ENCODE assay signal across 28 mouse cellular contexts in the genomic region with DNA sequence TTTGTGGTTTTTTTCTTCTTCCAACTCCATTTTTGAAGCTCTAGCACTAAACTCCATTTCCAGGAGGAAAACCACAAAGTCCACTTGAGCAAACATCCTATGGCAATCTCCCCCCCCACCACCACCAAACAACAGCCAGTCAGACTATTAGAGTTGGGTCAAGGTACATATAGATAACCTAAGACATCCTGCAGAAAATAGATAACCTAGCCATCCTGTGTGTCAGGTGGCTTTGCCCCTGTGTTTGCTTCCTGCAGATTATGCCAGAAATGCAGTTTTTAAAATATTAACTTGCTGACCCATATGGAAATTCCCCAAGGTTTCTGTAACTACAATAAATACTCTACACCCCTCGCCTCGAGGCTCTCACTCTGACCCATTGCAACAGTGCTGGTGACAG. TPM values are rescaled to one million over a fixed set of nuclear protein-coding genes. Genes with fewer than 3 reads are reported as not detected.
A peak's percentile ranks its signal among the peaks of the same experiment; 100 is the strongest.
DNase-seq lines count a peak whose midpoint lies in the region; ATAC-seq and TF ChIP-seq lines count a peak whose summit lies in the region.
"Had no signal": no experiment of that assay in that cellular context is flagged by ENCODE, and none has a peak within 500 bp of the region (broad histone marks: within the 10 kb centered on the region; RNA-seq: fewer than 3 reads in every experiment).

No protein-coding gene starts in this region.

- no peak for DNase-seq in MEL (ENCODE audit: low read depth, low spot score)
- no peak for DNase-seq in liver, embryonic 13.5 days
- DNase-seq in forebrain, postnatal 0 days, result no peak
- no peak for DNase-seq in cerebellum, adult 11-12 months
- no peak for DNase-seq in left cerebral cortex, postnatal 25 days (ENCODE audit: low spot score in 2 of 2)
- DNase-seq in spleen, postnatal 4 days (ENCODE audit: low spot score in 2 of 2), result no peak
- DNase-seq: adrenal gland, adult 2 months; cerebellum, adult 11 months; cerebellum, postnatal 10 days; gastrocnemius, postnatal 10 days; heart, postnatal 14 days; kidney, postnatal 14 days; lung, adult 2 months; lung, postnatal 14 days; thymus, postnatal 14 days had no signal

- H3K4me1 ChIP-seq in MEL (ENCODE audit: control insufficient read depth in 1 of 2, insufficient read depth in 2 of 2, low read length in 2 of 2), result no peaks in the 10 kb centered on the region; a peak in 1 of 4 replicates
- no peaks in the 10 kb centered on the region for H3K4me1 ChIP-seq in intestine, embryonic 16.5 days (ENCODE audit: control insufficient read depth, insufficient read depth, low read length)
- H3K4me1 ChIP-seq in liver, embryonic 13.5 days (replicated peaks), result peaks cover 28% of the 10 kb centered on the region
- H3K4me1 ChIP-seq in forebrain, postnatal 0 days (ENCODE audit: insufficient read depth), result no peaks in the 10 kb centered on the region
- H3K4me1 ChIP-seq: embryonic facial prominence, embryonic 10.5 days; embryonic facial prominence, embryonic 15.5 days; forebrain, embryonic 12.5 days; limb, embryonic 13.5 days; midbrain, embryonic 13.5 days; neural tube, embryonic 13.5 days had no signal

- H3K9me3 ChIP-seq in MEL (replicated peaks; ENCODE audit: insufficient read depth, low read length), result no peaks in the 10 kb centered on the region
- H3K9me3 ChIP-seq in intestine, embryonic 16.5 days (ENCODE audit: control insufficient read depth, low read length), result no peaks in the 10 kb centered on the region
- no peaks in the 10 kb centered on the region for H3K9me3 ChIP-seq in liver, embryonic 13.5 days (replicated peaks)
- no peaks in the 10 kb centered on the region for H3K9me3 ChIP-seq in forebrain, postnatal 0 days (ENCODE audit: low read length)
- H3K9me3 ChIP-seq: embryonic facial prominence, embryonic 10.5 days; embryonic facial prominence, embryonic 15.5 days; forebrain, embryonic 12.5 days; limb, embryonic 13.5 days; midbrain, embryonic 13.5 days; neural tube, embryonic 13.5 days had no signal

- intact Hi-C loops in left cerebral cortex, postnatal 25 days (cut with DNase I), result no loop called here

- TF ChIP-seq RAD21 in MEL (IDR thresholded peaks at IDR 0.05; ENCODE audit: low read depth, low read length), result no peak

- peaks cover 15 to 19% of the 10 kb centered on the region in 2 experiments for H3K27me3 ChIP-seq in MEL (ENCODE audit: control insufficient read depth in 1 of 2, insufficient read depth in 2 of 2, low read length in 2 of 2)
- H3K27me3 ChIP-seq in intestine, embryonic 16.5 days (replicated peaks; ENCODE audit: control insufficient read depth, insufficient read depth, low read length), result no peaks in the 10 kb centered on the region
- H3K27me3 ChIP-seq in liver, embryonic 13.5 days, result no peaks in the 10 kb centered on the region
- H3K27me3 ChIP-seq in forebrain, postnatal 0 days (ENCODE audit: insufficient read depth, low read length), result no peaks in the 10 kb centered on the region
- H3K27me3 ChIP-seq: embryonic facial prominence, embryonic 15.5 days; forebrain, embryonic 12.5 days; limb, embryonic 13.5 days; midbrain, embryonic 13.5 days; neural tube, embryonic 13.5 days had no signal

- no peak for TF ChIP-seq POLR2A in MEL (IDR thresholded peaks at IDR 0.05; ENCODE audit: control insufficient read depth in 1 of 2, insufficient read depth in 1 of 2, low read depth in 1 of 2, low read length in 2 of 2, poor library complexity in 1 of 2)

- no peak overlapping the region for H3K27ac ChIP-seq in MEL (ENCODE audit: control insufficient read depth, low read depth, low read length)
- no peak overlapping the region; the same call in 1 of the 2 replicates for H3K27ac ChIP-seq in intestine, embryonic 16.5 days (ENCODE audit: low read length)
- peak overlapping the region; percentile 47; the same call in 1 of the 2 replicates for H3K27ac ChIP-seq in liver, embryonic 13.5 days
- peak overlapping the region; percentile 27 for H3K27ac ChIP-seq in macrophage
- H3K27ac ChIP-seq in forebrain, postnatal 0 days (ENCODE audit: low read depth, low read length), result no peak overlapping the region
- H3K27ac ChIP-seq: embryonic facial prominence, embryonic 10.5 days; embryonic facial prominence, embryonic 15.5 days; forebrain, embryonic 12.5 days; left cerebral cortex, adult 2 months; limb, embryonic 13.5 days; midbrain, embryonic 13.5 days; neural tube, embryonic 13.5 days had no signal

- TF ChIP-seq EP300 in MEL (IDR thresholded peaks at IDR 0.05; ENCODE audit: low read depth in 1 of 2, low read length in 2 of 2), result no peak

- WGBS in intestine, embryonic 16.5 days, result 41% methylated on average over 2 of the region's 2 CpGs
- WGBS in liver, embryonic 13.5 days (ENCODE audit: insufficient replicate concordance), result 9% methylated on average over 2 of the region's 2 CpGs
- WGBS in macrophage (ENCODE audit: missing documents), result 41% methylated on average over 2 of the region's 2 CpGs
- WGBS in forebrain, postnatal 0 days, result 85% methylated on average over 2 of the region's 2 CpGs

- no peak for TF ChIP-seq CTCF in MEL (IDR thresholded peaks at IDR 0.05 in 2 of 3, conservative IDR thresholded peaks at IDR 0.05 in 1 of 3; ENCODE audit: control insufficient read depth in 1 of 3, insufficient read depth in 1 of 3, low read depth in 2 of 3, low read length in 3 of 3, poor library complexity in 1 of 3, severe bottlenecking in 1 of 3)
- no peak for TF ChIP-seq CTCF in forebrain, postnatal 0 days (IDR thresholded peaks at IDR 0.05; ENCODE audit: low read depth)

- H3K9ac ChIP-seq in MEL (ENCODE audit: control insufficient read depth, low read depth, low read length, poor library complexity, severe bottlenecking), result no peak overlapping the region
- no peak overlapping the region for H3K9ac ChIP-seq in intestine, embryonic 16.5 days (ENCODE audit: low read depth, low read length)
- H3K9ac ChIP-seq in liver, embryonic 13.5 days, result no peak overlapping the region
- H3K9ac ChIP-seq in forebrain, postnatal 0 days, result no peak overlapping the region
- H3K9ac ChIP-seq: embryonic facial prominence, embryonic 15.5 days; forebrain, embryonic 12.5 days; limb, embryonic 13.5 days; midbrain, embryonic 13.5 days; neural tube, embryonic 13.5 days had no signal

- H3K36me3 ChIP-seq in MEL (ENCODE audit: control insufficient read depth in 1 of 2, insufficient read depth in 2 of 2, low read length in 2 of 2) (no peaks in the 10 kb centered on the region), macrophage (ENCODE audit: inconsistent target) (no peaks in the 10 kb centered on the region)
- no peaks in the 10 kb centered on the region for H3K36me3 ChIP-seq in intestine, embryonic 16.5 days (ENCODE audit: control insufficient read depth, insufficient read depth, low read length)
- H3K36me3 ChIP-seq in liver, embryonic 13.5 days, result no peaks in the 10 kb centered on the region
- no peaks in the 10 kb centered on the region for H3K36me3 ChIP-seq in forebrain, postnatal 0 days (ENCODE audit: insufficient read depth)
- H3K36me3 ChIP-seq: embryonic facial prominence, embryonic 10.5 days; embryonic facial prominence, embryonic 15.5 days; forebrain, embryonic 12.5 days; limb, embryonic 13.5 days; midbrain, embryonic 13.5 days; neural tube, embryonic 13.5 days had no signal

- ATAC-seq in intestine, embryonic 16.5 days, result peak; percentile 86
- peak; percentile 73 for ATAC-seq in liver, embryonic 13.5 days (ENCODE audit: low read depth)
- no peak for ATAC-seq in forebrain, postnatal 0 days
- ATAC-seq: CD4-positive, CD25-positive, alpha-beta regulatory T cell, adult 4 months; hindbrain, embryonic 16.5 days; midbrain, embryonic 13.5 days had no signal

- no peaks in the 10 kb centered on the region for H3K79me2 ChIP-seq in MEL (ENCODE audit: control insufficient read depth, insufficient read depth, low read length, poor library complexity)
- H3K79me2 ChIP-seq in macrophage (ENCODE audit: inconsistent target), result no peaks in the 10 kb centered on the region

- no peak overlapping the region for H3K4me3 ChIP-seq in MEL (ENCODE audit: control insufficient read depth in 1 of 2, insufficient read depth in 1 of 2, low read depth in 2 of 2, low read length in 2 of 2)
- no peak overlapping the region for H3K4me3 ChIP-seq in intestine, embryonic 16.5 days (ENCODE audit: low read length)
- H3K4me3 ChIP-seq in liver, embryonic 13.5 days (replicated peaks), result no peak overlapping the region
- H3K4me3 ChIP-seq in macrophage (ENCODE audit: inconsistent target), result no peak overlapping the region
- no peak overlapping the region for H3K4me3 ChIP-seq in forebrain, postnatal 0 days (ENCODE audit: low read depth, low read length)
- H3K4me3 ChIP-seq: embryonic facial prominence, embryonic 10.5 days; embryonic facial prominence, embryonic 15.5 days; forebrain, embryonic 12.5 days; left cerebral cortex, adult 2 months; limb, embryonic 13.5 days; megakaryocyte, embryonic 14.5 days; midbrain, embryonic 13.5 days; neural tube, embryonic 13.5 days had no signal

- H3K4me2 ChIP-seq in intestine, embryonic 16.5 days (ENCODE audit: low read depth, low read length), result no peak overlapping the region
- H3K4me2 ChIP-seq in liver, embryonic 13.5 days, result no peak overlapping the region
- no peak overlapping the region for H3K4me2 ChIP-seq in forebrain, postnatal 0 days (ENCODE audit: low read depth)
- H3K4me2 ChIP-seq: embryonic facial prominence, embryonic 15.5 days; forebrain, embryonic 12.5 days; limb, embryonic 13.5 days; midbrain, embryonic 13.5 days; neural tube, embryonic 13.5 days had no signal

RNA-seq across cellular contexts. Expression of a gene that starts 40.1 kb away (rescaled TPM):
- total RNA-seq in MEL (2012; rRNA removed), result 60.2 and 84.1 TPM in 2 replicates
- 10 to 100 TPM in 1 of 2 experiments, not detected in 1; 78.6 TPM for polyA plus RNA-seq in MEL (2012; ENCODE audit: insufficient read depth in 1 of 2, insufficient read length in 2 of 2, low read depth in 1 of 2, low replicate concordance in 2 of 2, missing spikeins in 1 of 2)
- 41.2 and 49.5 TPM in 2 replicates for polyA plus RNA-seq in intestine, embryonic 16.5 days (2015; fragmentation: Nextera tagmentation; extraction: Ambion mirVana)
- 43.9 and 44.1 TPM in 2 replicates for polyA plus RNA-seq in liver, embryonic 13.5 days (2015; fragmentation: Nextera tagmentation; extraction: Ambion mirVana)
- total RNA-seq in macrophage (2018; cell fraction: chromatin; rRNA removed), result 10 to 100 TPM in 20 of 26 experiments, 1 to 10 TPM in 6; 3.3 to 71.0 (median 25.1) TPM
- 1 to 10 TPM; 1.9 to 7.4 (median 4.5) TPM for total RNA-seq in macrophage (2018; cell fraction: cytosol; rRNA removed)
- 10 to 100 TPM in 13 of 26 experiments, 1 to 10 TPM in 13; 2.3 to 56.6 (median 9.9) TPM for total RNA-seq in macrophage (2018; cell fraction: nucleus; rRNA removed)
- 4.0 to 12.0 TPM (median 7.3 TPM) in 3 replicates for polyA plus RNA-seq in macrophage (2018)
- 26.8 and 40.4 TPM in 2 replicates for total RNA-seq in forebrain, postnatal 0 days (2014; rRNA removed)
- polyA plus RNA-seq in forebrain, postnatal 0 days (2015; fragmentation: Nextera tagmentation; extraction: Ambion mirVana), result 32.0 and 39.4 TPM in 2 replicates
- total RNA-seq in left cerebral cortex, postnatal 25 days (2021), result 10 to 100 TPM; 15.8 to 19.8 TPM

RNA-seq across cellular contexts. Expression of a gene that starts 40.4 kb away (rescaled TPM):
- 0.04 TPM in 1 of 2 replicates, not detected in the other for total RNA-seq in MEL (2012; rRNA removed)
- polyA plus RNA-seq in MEL (2012; ENCODE audit: insufficient read depth in 1 of 2, insufficient read length in 2 of 2, low read depth in 1 of 2, low replicate concordance in 2 of 2, missing spikeins in 1 of 2), result under 1 TPM in 1 of 2 experiments, not detected in 1; 0.15 TPM
- polyA plus RNA-seq in intestine, embryonic 16.5 days (2015; fragmentation: Nextera tagmentation; extraction: Ambion mirVana), result 0.15 and 0.53 TPM in 2 replicates
- polyA plus RNA-seq in liver, embryonic 13.5 days (2015; fragmentation: Nextera tagmentation; extraction: Ambion mirVana), result 0.15 and 0.25 TPM in 2 replicates
- not detected for total RNA-seq in macrophage (2018; cell fraction: chromatin; rRNA removed)
- total RNA-seq in macrophage (2018; cell fraction: cytosol; rRNA removed), result under 1 TPM in 7 of 26 experiments, not detected in 19; 0.07 to 0.38 (median 0.11) TPM
- total RNA-seq in macrophage (2018; cell fraction: nucleus; rRNA removed), result not detected
- not detected in 3 replicates for polyA plus RNA-seq in macrophage (2018)
- 0.57 and 0.62 TPM in 2 replicates for total RNA-seq in forebrain, postnatal 0 days (2014; rRNA removed)
- 0.90 and 1.1 TPM in 2 replicates for polyA plus RNA-seq in forebrain, postnatal 0 days (2015; fragmentation: Nextera tagmentation; extraction: Ambion mirVana)
- 1 to 10 TPM in 1 of 2 experiments, under 1 TPM in 1; 0.62 to 1.1 TPM for total RNA-seq in left cerebral cortex, postnatal 25 days (2021)
- total RNA-seq: granulocyte monocyte progenitor cell, adult 5-6 weeks had no signal
- polyA plus RNA-seq: adrenal gland, adult 2 months had no signal

Comparison
In these comparisons a context has a peak if more than half of its experiments do, and no peak if none do; other contexts are left out.
1. H3K27ac ChIP-seq: peak in liver, embryonic 13.5 days (single experiment) and macrophage (single experiment); none in MEL (single experiment), intestine, embryonic 16.5 days (single experiment) and forebrain, postnatal 0 days (single experiment).